Mouse (Mus musculus): Measurements from ENCODE around the gene Olfr74.

DNA sequence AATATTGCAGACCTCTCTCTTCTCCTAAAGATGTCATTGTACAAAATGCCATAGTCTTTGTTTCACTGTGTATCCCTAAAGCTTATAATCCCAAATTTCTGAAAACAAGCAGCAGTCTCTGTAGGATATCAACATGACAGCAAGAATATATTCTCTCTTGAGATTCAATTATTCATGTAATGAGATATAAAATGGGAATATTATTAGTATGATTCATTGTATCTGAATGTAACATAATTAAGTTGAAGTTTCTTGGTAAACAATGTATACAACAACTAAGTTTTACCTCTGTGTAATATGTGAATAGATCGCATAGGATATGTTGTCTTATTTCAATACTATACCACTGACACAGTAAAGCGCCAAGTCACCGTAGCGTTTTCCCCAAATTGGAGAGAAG, 6.3 kb downstream of the Olfr74 start, which contains the start of gene Olfr1157:
- TF ChIP-seq POLR2A (IDR thresholded peaks at IDR 0.05; ENCODE audit: insufficient read depth, low read depth, low read length) (no peak), CTCF (IDR thresholded peaks at IDR 0.05) (no peak)
